In the genomic region with DNA sequence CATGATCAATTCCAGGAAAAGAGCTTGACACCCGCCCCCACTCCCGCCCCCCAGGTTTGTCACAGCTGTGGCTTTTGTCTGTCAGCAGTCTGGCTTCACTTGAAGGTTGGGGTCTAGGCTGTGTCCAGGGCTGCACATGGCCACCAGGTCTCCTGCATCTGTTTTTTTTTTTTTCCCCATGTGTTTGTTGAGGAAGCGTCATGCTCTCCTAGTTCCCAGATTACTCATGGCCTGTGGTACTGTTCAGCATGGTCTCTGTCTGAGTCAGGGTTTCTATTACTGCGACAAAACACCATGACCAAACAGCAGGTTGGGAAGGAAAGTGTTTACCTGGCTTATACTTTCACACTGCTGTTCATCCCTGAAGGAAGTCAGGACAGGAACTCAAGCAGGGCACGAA, we compare ENCODE assay signal across 28 mouse cellular contexts. TPM values are rescaled to one million over a fixed set of nuclear protein-coding genes. Genes with fewer than 3 reads are reported as not detected.
DNase-seq lines count a peak whose midpoint lies in the region; TF ChIP-seq lines count a peak whose summit lies in the region.
"Had no signal": no experiment of that assay in that cellular context is flagged by ENCODE, and none has a peak within 500 bp of the region (broad histone marks: within the 10 kb centered on the region; RNA-seq: fewer than 3 reads in every experiment).

No protein-coding gene starts in this region.

- H3K36me3 ChIP-seq in myocyte (ENCODE audit: control insufficient read depth, insufficient read depth) = no peaks in the 10 kb centered on the region
- H3K36me3 ChIP-seq: hindbrain, embryonic 10.5 days; kidney, embryonic 15.5 days; limb, embryonic 10.5 days; limb, embryonic 15.5 days; liver, embryonic 13.5 days; midbrain, embryonic 13.5 days had no signal

- H3K4me3 ChIP-seq in gastrocnemius, adult 2 months = no peak overlapping the region
- no peak overlapping the region for H3K4me3 ChIP-seq in myocyte
- H3K4me3 ChIP-seq: hindbrain, embryonic 10.5 days; kidney, embryonic 15.5 days; limb, embryonic 10.5 days; limb, embryonic 15.5 days; liver, embryonic 13.5 days; megakaryocyte, embryonic 14.5 days; midbrain, embryonic 13.5 days had no signal

- TF ChIP-seq CTCF in gastrocnemius, adult 2 months (IDR thresholded peaks at IDR 0.05) = no peak

- intact Hi-C loops in gastrocnemius, adult 2 months (cut with DNase I) = no loop called here
- intact Hi-C loops in left cerebral cortex, postnatal 4 days (cut with DNase I) = no loop called here

- no peak for TF ChIP-seq POLR2A in myocyte (IDR thresholded peaks at IDR 0.05; ENCODE audit: insufficient read length, low read depth)

- H3K27me3 ChIP-seq in myocyte (ENCODE audit: control insufficient read depth, insufficient read depth, insufficient read length) = no peaks in the 10 kb centered on the region
- H3K27me3 ChIP-seq: kidney, embryonic 15.5 days; limb, embryonic 15.5 days; liver, embryonic 13.5 days; midbrain, embryonic 13.5 days had no signal

- no peak overlapping the region for H3K4me2 ChIP-seq in myocyte (ENCODE audit: low read depth)
- H3K4me2 ChIP-seq: kidney, embryonic 15.5 days; limb, embryonic 15.5 days; liver, embryonic 13.5 days; lung, embryonic 14.5 days; midbrain, embryonic 13.5 days had no signal

- no peak for DNase-seq in gastrocnemius, adult 2 months
- no peak for DNase-seq in gastrocnemius, adult 8-10 months (ENCODE audit: low spot score in 2 of 2)
- peak; percentile 46 for DNase-seq in 3134 (ENCODE audit: extremely low read depth, insufficient read length, low spot score)
- peak; percentile 60 for DNase-seq in NIH3T3 (ENCODE audit: low read depth)
- DNase-seq in cerebellum, postnatal 25 days = no peak
- DNase-seq in left cerebral cortex, postnatal 4 days = no peak
- no peak for DNase-seq in adrenal gland, postnatal 4 days (ENCODE audit: low spot score in 2 of 2)
- DNase-seq: adrenal gland, postnatal 14 days; cerebellum, adult 18-20 months; cerebellum, postnatal 14 days; gastrocnemius, postnatal 10 days; heart, postnatal 14 days; kidney, adult 18-20 months; kidney, postnatal 25 days; liver, embryonic 13.5 days; lung, embryonic 14.5 days; lung, postnatal 36 days; right cerebral cortex, adult 18-20 months; spleen, adult 18-20 months; thymus, adult 18-20 months; thymus, postnatal 25 days had no signal

- peak overlapping the region; percentile 95 for H3K27ac ChIP-seq in gastrocnemius, adult 2 months
- H3K27ac ChIP-seq: kidney, embryonic 15.5 days; liver, embryonic 13.5 days; midbrain, embryonic 13.5 days had no signal

- no peaks in the 10 kb centered on the region for H3K79me2 ChIP-seq in myocyte (ENCODE audit: control insufficient read depth, insufficient read depth)

- no peak overlapping the region for H3ac ChIP-seq in myocyte (ENCODE audit: control insufficient read depth, insufficient read length)

TF ChIP-seq in myocyte, 11 proteins besides CTCF, POLR2A, EP300 and RAD21:
- TF ChIP-seq SRF (IDR thresholded peaks at IDR 0.05; ENCODE audit: control insufficient read depth, insufficient read length, low read depth) = no peak
- peak in 1 of 3 experiments; percentile 56 for TF ChIP-seq MYOD1 (IDR thresholded peaks at IDR 0.05; ENCODE audit: control insufficient read depth in 1 of 3, insufficient read length in 2 of 3, low read depth in 2 of 3)
- peak in 1 of 3 experiments; percentile 11 for TF ChIP-seq MYOG (IDR thresholded peaks at IDR 0.05; ENCODE audit: control insufficient read depth in 1 of 3, insufficient read depth in 1 of 3, insufficient read length in 2 of 3, low read depth in 2 of 3)
- TF ChIP-seq REST (IDR thresholded peaks at IDR 0.05; ENCODE audit: insufficient read depth, insufficient read length) = no peak
- peak; percentile 26 for TF ChIP-seq TCF12 (IDR thresholded peaks at IDR 0.05; ENCODE audit: insufficient read depth, poor library complexity, severe bottlenecking)

RNA-seq across cellular contexts. Expression of gene Sik1, which starts 58.7 kb away (rescaled TPM):
- 10 to 100 TPM; 13.4 to 58.6 TPM for total RNA-seq in gastrocnemius, adult 2 months (2021)
- total RNA-seq in gastrocnemius, adult 8-10 months (2022) = 10 to 100 TPM in 2 of 4 experiments, 1 to 10 TPM in 2; 7.8 to 22.8 (median 13.9) TPM
- 37.1 TPM for polyA plus RNA-seq in myocyte (2012; fragmentation: generic; extraction: Trizol)
- 10 to 100 TPM; 34.7 to 39.7 TPM for total RNA-seq in left cerebral cortex, postnatal 4 days (2021)
- 10 to 100 TPM; 27.1 to 28.0 TPM for total RNA-seq in adrenal gland, postnatal 4 days (2021)

Comparison
In these comparisons a context has a peak if more than half of its experiments do, and no peak if none do; other contexts are left out.
1. DNase-seq: peak in 3134 (single experiment) and NIH3T3 (single experiment); none in gastrocnemius, adult 2 months (single experiment), gastrocnemius, adult 8-10 months (0 of 2), cerebellum, postnatal 25 days (0 of 2), left cerebral cortex, postnatal 4 days (single experiment) and adrenal gland, postnatal 4 days (0 of 2).